Mouse (Mus musculus): ENCODE measurements around the gene Eif2b1. TPM values are rescaled to one million over a fixed set of nuclear protein-coding genes. Genes with fewer than 3 reads are reported as not detected.

Gene Eif2b1
- polyA plus RNA-seq, 1 experiment from 2014 or later: 83.5 TPM

DNA sequence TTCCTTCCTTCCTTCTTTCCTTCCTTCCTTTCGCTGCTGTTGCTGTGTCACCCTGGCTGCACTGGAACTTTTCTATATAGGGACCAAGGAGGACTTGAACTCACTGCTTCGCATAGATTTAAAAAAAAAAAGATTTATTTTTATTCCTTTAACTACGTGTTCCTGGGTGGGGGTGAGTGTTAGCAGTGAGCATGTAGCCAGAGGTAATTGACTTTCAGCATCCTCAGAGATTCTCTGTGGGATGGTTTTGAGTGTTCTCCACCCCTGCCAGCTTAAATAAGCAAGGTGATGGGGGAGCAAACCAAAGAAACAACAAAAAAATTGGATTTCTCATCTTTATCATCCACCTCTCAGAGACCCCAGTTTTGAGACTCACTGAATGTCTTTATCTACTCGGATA lies 39.0 kb downstream of the Eif2b1 start:
- Histone ChIP-seq H3K36me3 (ENCODE audit: control insufficient read depth, insufficient read depth, low read length) (0 out of 2 replicates have a peak, but pooled peaks cover 2% of the 10 kb centered on the region), H3K4me3 (ENCODE audit: low read depth, low read length) (peak overlapping the region; percentile 63), H3K4me1 (replicated peaks; ENCODE audit: control insufficient read depth, insufficient read depth, low read length) (no peaks in the 10 kb centered on the region; the same call in 1 of the 2 replicates), H3K9ac (ENCODE audit: low read depth, low read length) (no peak overlapping the region), H3K9me3 (ENCODE audit: control insufficient read depth, low read length) (no peaks in the 10 kb centered on the region), H3K27ac (ENCODE audit: low read depth, low read length) (no peak overlapping the region), H3K27me3 (ENCODE audit: control insufficient read depth, insufficient read depth, low read length) (no peaks in the 10 kb centered on the region), H3K4me2 (replicated peaks; ENCODE audit: low read depth, low read length) (no peak overlapping the region)
- DNase-seq (ENCODE audit: low spot score) (no peak), ATAC-seq (ENCODE audit: low FRiP score) (no peak; the same call in 1 of the 2 replicates)
- WGBS: 77% methylated on average over 4 of the region's 4 CpGs

- WGBS: 78% methylated on average over 15 of the region's 16 CpGs
- H3K36me3 ChIP-seq (ENCODE audit: control insufficient read depth, insufficient read depth, low read length): no peaks in the 10 kb centered on the region
- H3K27me3 ChIP-seq (ENCODE audit: control insufficient read depth, insufficient read depth, low read length): no peaks in the 10 kb centered on the region
- no peak overlapping the region for H3K4me2 ChIP-seq (replicated peaks; ENCODE audit: low read depth, low read length)
- H3K9me3 ChIP-seq (ENCODE audit: control insufficient read depth, low read length): no peaks in the 10 kb centered on the region
- H3K4me1 ChIP-seq (replicated peaks; ENCODE audit: control insufficient read depth, insufficient read depth, low read length): no peaks in the 10 kb centered on the region; the same call in 1 of the 2 replicates
- peak; percentile 44 for DNase-seq (ENCODE audit: low spot score)
- no peak for ATAC-seq (ENCODE audit: low FRiP score)
- no peak overlapping the region for H3K4me3 ChIP-seq (ENCODE audit: low read depth, low read length)
- no peak overlapping the region for H3K27ac ChIP-seq (ENCODE audit: low read depth, low read length)
- no peak overlapping the region for H3K9ac ChIP-seq (ENCODE audit: low read depth, low read length)
Observed at GRCm38 (mm10) chr5:124538813-124539792, 39.8 kb downstream of the Eif2b1 start.

DNA sequence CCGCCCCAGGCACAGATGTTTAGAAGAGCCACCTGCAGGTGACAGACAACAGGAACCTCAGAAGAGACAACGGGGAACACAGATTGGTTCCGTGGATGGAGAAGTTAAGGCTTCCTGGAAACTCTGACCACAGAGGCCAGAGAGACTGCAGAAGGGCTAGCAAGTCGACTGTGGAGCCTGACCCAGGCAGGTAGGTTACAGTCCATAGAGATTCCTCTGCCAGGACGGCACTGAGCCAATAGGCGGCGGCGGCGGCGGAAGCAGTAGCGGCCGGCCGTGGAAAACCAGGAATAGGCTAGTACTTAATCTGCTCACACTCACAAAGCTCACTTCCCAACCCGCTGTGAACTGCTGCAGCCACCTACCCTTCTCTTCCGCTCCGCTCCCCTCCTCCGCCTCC lies 42.2 kb downstream of the Eif2b1 start:
- Histone ChIP-seq H3K9me3 (ENCODE audit: control insufficient read depth, low read length) (no peaks in the 10 kb centered on the region), H3K4me3 (ENCODE audit: low read depth, low read length) (peak overlapping the region; percentile 6; the same call in 1 of the 2 replicates), H3K4me2 (replicated peaks; ENCODE audit: low read depth, low read length) (peak overlapping the region; percentile 23), H3K4me1 (replicated peaks; ENCODE audit: control insufficient read depth, insufficient read depth, low read length) (peaks cover 1% of the 10 kb centered on the region), H3K9ac (ENCODE audit: low read depth, low read length) (peak overlapping the region; percentile 15; the same call in 1 of the 2 replicates), H3K36me3 (ENCODE audit: control insufficient read depth, insufficient read depth, low read length) (no peaks in the 10 kb centered on the region), H3K27me3 (ENCODE audit: control insufficient read depth, insufficient read depth, low read length) (no peaks in the 10 kb centered on the region), H3K27ac (ENCODE audit: low read depth, low read length) (no peak overlapping the region)
- 5% methylated on average over 17 of the region's 17 CpGs for WGBS
- ATAC-seq (ENCODE audit: low FRiP score) (no peak), DNase-seq (ENCODE audit: low spot score) (peak; percentile 41)

- H3K4me3 ChIP-seq (ENCODE audit: low read depth, low read length): no peak overlapping the region
- WGBS: 72% methylated on average over 5 of the region's 5 CpGs
- DNase-seq (ENCODE audit: low spot score): no peak
Observed at GRCm38 (mm10) chr5:124535016-124535415, 43.9 kb downstream of the Eif2b1 start.

DNA sequence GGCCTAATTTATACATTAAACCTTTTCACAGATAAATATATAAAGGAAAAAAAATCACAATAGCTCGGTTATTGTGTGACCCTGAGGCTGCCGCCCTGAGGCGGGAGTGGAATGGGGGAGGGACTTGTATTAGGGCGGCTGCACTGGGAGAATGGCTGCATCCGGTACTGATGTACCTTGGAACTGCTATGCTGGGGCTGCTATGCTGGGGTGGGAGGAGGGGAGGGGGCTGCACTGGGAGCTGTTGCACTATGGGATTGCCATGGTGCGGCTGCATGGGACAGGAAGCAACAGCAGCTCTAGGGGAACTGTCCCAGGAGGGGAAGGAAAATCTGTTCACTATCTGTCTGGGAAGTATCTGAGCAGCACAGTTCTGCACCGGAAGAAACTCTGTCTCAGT lies 46.5 kb downstream of the Eif2b1 start:
- 38% methylated on average over 7 of the region's 7 CpGs for WGBS
- peak; percentile 15 for DNase-seq (ENCODE audit: low spot score)
- Histone ChIP-seq H3K27me3 (ENCODE audit: control insufficient read depth, insufficient read depth, low read length) (no peaks in the 10 kb centered on the region), H3K9me3 (ENCODE audit: control insufficient read depth, low read length) (no peaks in the 10 kb centered on the region), H3K4me3 (ENCODE audit: low read depth, low read length) (no peak overlapping the region), H3K36me3 (ENCODE audit: control insufficient read depth, insufficient read depth, low read length) (no peaks in the 10 kb centered on the region), H3K27ac (ENCODE audit: low read depth, low read length) (no peak overlapping the region), H3K4me2 (replicated peaks; ENCODE audit: low read depth, low read length) (no peak overlapping the region), H3K4me1 (replicated peaks; ENCODE audit: control insufficient read depth, insufficient read depth, low read length) (peaks cover 6% of the 10 kb centered on the region), H3K9ac (ENCODE audit: low read depth, low read length) (no peak overlapping the region)
- ATAC-seq (ENCODE audit: low FRiP score): no peak

More at GRCm38 (mm10) chr5:124535016-124535415, 43.9 kb downstream of the Eif2b1 start:
- Histone ChIP-seq H3K9me3 (ENCODE audit: control insufficient read depth, low read length) (no peaks in the 10 kb centered on the region), H3K36me3 (ENCODE audit: control insufficient read depth, insufficient read depth, low read length) (no peaks in the 10 kb centered on the region), H3K27me3 (ENCODE audit: control insufficient read depth, insufficient read depth, low read length) (no peaks in the 10 kb centered on the region), H3K27ac (ENCODE audit: low read depth, low read length) (no peak overlapping the region), H3K4me2 (replicated peaks; ENCODE audit: low read depth, low read length) (no peak overlapping the region), H3K4me1 (replicated peaks; ENCODE audit: control insufficient read depth, insufficient read depth, low read length) (peaks cover 3% of the 10 kb centered on the region), H3K9ac (ENCODE audit: low read depth, low read length) (no peak overlapping the region)
- ATAC-seq (ENCODE audit: low FRiP score): no peak

DNA sequence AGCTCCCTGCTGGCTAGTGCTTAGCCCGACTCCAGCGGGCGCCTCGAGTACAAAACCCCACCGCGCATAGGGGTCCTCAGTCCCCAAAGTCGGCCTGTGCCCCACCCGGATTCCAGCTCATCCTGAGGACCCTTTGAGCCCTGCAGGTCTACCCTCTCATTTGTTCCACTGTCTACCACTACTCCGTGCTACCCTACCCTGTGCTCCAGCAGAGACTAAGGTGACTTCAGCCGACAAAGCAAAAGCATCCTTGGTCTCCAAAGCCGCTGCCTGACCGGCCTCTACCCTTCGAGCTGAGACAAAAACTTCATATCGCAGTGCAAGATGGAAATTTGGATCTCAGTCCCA lies 47.4 kb downstream of the Eif2b1 start:
- 12% methylated on average over 14 of the region's 14 CpGs for WGBS
- peaks cover 6% of the 10 kb centered on the region for H3K4me1 ChIP-seq (replicated peaks; ENCODE audit: control insufficient read depth, insufficient read depth, low read length)
- DNase-seq (ENCODE audit: low spot score): no peak
- H3K27ac ChIP-seq (ENCODE audit: low read depth, low read length): peak overlapping the region; percentile 77
- no peaks in the 10 kb centered on the region for H3K36me3 ChIP-seq (ENCODE audit: control insufficient read depth, insufficient read depth, low read length)
- ATAC-seq (ENCODE audit: low FRiP score): no peak
- H3K9me3 ChIP-seq (ENCODE audit: control insufficient read depth, low read length): no peaks in the 10 kb centered on the region
- H3K4me3 ChIP-seq (ENCODE audit: low read depth, low read length): peak overlapping the region; percentile 77
- H3K9ac ChIP-seq (ENCODE audit: low read depth, low read length): peak overlapping the region; percentile 69
- peak overlapping the region; percentile 82 for H3K4me2 ChIP-seq (replicated peaks; ENCODE audit: low read depth, low read length)
- H3K27me3 ChIP-seq (ENCODE audit: control insufficient read depth, insufficient read depth, low read length): no peaks in the 10 kb centered on the region

DNA sequence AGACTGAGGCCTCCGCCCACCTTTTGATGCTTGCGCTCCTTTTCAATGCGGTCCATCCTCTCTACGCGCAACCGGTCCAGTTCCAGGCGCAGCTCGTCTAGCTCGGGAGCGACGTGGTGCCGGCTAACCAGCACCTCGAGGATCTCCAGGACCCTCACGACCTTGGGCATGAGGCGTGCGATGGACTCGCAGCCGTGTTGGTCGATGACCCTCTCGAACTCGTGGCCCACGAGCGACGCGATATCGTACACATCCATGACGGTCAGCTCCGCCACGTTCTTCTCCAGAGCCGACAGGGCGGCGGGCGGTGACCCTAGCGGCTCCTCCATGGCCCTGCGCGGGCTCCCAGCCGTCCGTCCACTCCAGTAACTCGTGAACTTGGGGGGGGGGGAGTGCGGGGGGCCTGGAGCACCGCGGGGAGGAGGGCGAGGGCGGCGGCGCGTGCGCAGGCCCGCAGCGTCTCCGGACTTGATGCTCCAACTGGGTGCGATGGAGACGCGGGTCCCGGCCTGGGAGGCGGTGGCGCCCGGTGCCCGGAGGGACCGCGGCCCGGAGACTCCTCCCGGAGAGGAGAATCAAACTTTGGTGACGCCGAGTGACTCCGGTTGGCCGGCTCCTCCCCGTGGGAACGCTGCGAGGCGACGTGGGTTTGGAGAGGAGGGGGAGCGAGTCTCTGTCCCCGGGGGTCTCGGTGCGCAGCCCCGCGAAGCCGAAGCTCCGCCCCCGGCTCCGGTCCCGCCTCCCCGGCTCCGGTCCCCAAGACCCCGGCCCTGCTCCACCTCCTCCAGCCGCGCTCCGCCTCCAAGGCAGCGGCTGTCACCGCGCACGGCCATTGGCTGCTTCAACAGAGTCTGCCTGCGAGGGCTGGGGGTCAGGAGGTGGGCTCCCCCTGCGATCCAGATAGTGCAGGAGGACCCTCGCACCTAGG lies 48.0 kb downstream of the Eif2b1 start, which contains the start of gene Rilpl1:
TSS of gene Rilpl1 (minus strand) at position 737 of the 928 bp plus-strand sequence.
- Histone ChIP-seq H3K36me3 (ENCODE audit: control insufficient read depth, insufficient read depth, low read length) (no peaks in the 10 kb centered on the region), H3K4me1 (replicated peaks; ENCODE audit: control insufficient read depth, insufficient read depth, low read length) (peaks cover 6% of the 10 kb centered on the region), H3K4me2 (replicated peaks; ENCODE audit: low read depth, low read length) (peak within 1 kb of the TSS; percentile 82), H3K27ac (ENCODE audit: low read depth, low read length) (peak within 1 kb of the TSS; percentile 77), H3K27me3 (ENCODE audit: control insufficient read depth, insufficient read depth, low read length) (no peaks in the 10 kb centered on the region), H3K9me3 (ENCODE audit: control insufficient read depth, low read length) (no peaks in the 10 kb centered on the region), H3K4me3 (ENCODE audit: low read depth, low read length) (peak within 1 kb of the TSS; percentile 77), H3K9ac (ENCODE audit: low read depth, low read length) (peak within 1 kb of the TSS; percentile 69)
- peak; percentile 94 for ATAC-seq (ENCODE audit: low FRiP score)
- under 1% methylated on average over 92 of the region's 96 CpGs for WGBS
- DNase-seq (ENCODE audit: low spot score): peak; percentile 92

GRCm38 (mm10) chr5:124529697-124530096 lies 49.2 kb downstream of the Eif2b1 start:
- no peak overlapping the region for H3K27ac ChIP-seq (ENCODE audit: low read depth, low read length)
- 62% methylated on average over 8 of the region's 8 CpGs for WGBS
- peak overlapping the region; percentile 24 for H3K4me2 ChIP-seq (replicated peaks; ENCODE audit: low read depth, low read length)
- no peak overlapping the region for H3K4me3 ChIP-seq (ENCODE audit: low read depth, low read length)
- no peak overlapping the region for H3K9ac ChIP-seq (ENCODE audit: low read depth, low read length)
- ATAC-seq (ENCODE audit: low FRiP score) (no peak), DNase-seq (ENCODE audit: low spot score) (no peak)
- H3K36me3 ChIP-seq (ENCODE audit: control insufficient read depth, insufficient read depth, low read length): no peaks in the 10 kb centered on the region
- H3K9me3 ChIP-seq (ENCODE audit: control insufficient read depth, low read length): no peaks in the 10 kb centered on the region
- H3K27me3 ChIP-seq (ENCODE audit: control insufficient read depth, insufficient read depth, low read length): no peaks in the 10 kb centered on the region
- H3K4me1 ChIP-seq (replicated peaks; ENCODE audit: control insufficient read depth, insufficient read depth, low read length): peaks cover 6% of the 10 kb centered on the region
